19 mouse cellular contexts compared by ENCODE assay signal in genomic region chr17:3641456-3641855, GRCm38 (mm10). TPM values are rescaled to one million over a fixed set of nuclear protein-coding genes. Genes with fewer than 3 reads are reported as not detected.
DNase-seq lines count a peak whose midpoint lies in the region; ATAC-seq and TF ChIP-seq lines count a peak whose summit lies in the region.
"Had no signal": no experiment of that assay in that cellular context is flagged by ENCODE, and none has a peak within 500 bp of the region (broad histone marks: within the 10 kb centered on the region; RNA-seq: fewer than 3 reads in every experiment).

No protein-coding gene starts in this region.

- DNase-seq in lung, adult 2 months = no peak
- DNase-seq in Muller cell, postnatal 12 days (ENCODE audit: inconsistent ontology term) = peak; percentile 35
- DNase-seq in brain, adult 2 months (ENCODE audit: low read depth, low spot score) = peak; percentile 33
- DNase-seq in liver, embryonic 11.5 days (ENCODE audit: low spot score) = no peak
- DNase-seq: cerebellum, adult 11-12 months; cerebellum, postnatal 36 days; gastrocnemius, postnatal 25 days; heart, postnatal 4 days; kidney, adult 8-10 months; kidney, postnatal 4 days; thymus, adult 2 months had no signal

- 15% methylated on average over 5 of the region's 5 CpGs for WGBS in forebrain, embryonic 15.5 days
- 12% methylated on average over 5 of the region's 5 CpGs for WGBS in forebrain, embryonic 16.5 days
- WGBS in lung, embryonic 16.5 days = 27% methylated on average over 5 of the region's 5 CpGs
- 45% methylated on average over 5 of the region's 5 CpGs for WGBS in lung, adult 2 months
- 75% methylated on average over 5 of the region's 5 CpGs for WGBS in liver, embryonic 11.5 days

- no peak overlapping the region for H3K9ac ChIP-seq in forebrain, embryonic 15.5 days (replicated peaks)
- H3K9ac ChIP-seq in forebrain, embryonic 16.5 days (replicated peaks; ENCODE audit: low read depth, low read length) = no peak overlapping the region
- H3K9ac ChIP-seq in lung, embryonic 16.5 days (ENCODE audit: low read length) = no peak overlapping the region
- no peak overlapping the region for H3K9ac ChIP-seq in liver, embryonic 11.5 days (ENCODE audit: low read depth, low read length)
- H3K9ac ChIP-seq: heart, embryonic 12.5 days; liver, embryonic 15.5 days had no signal

- no peak for ATAC-seq in forebrain, embryonic 15.5 days (replicated peaks)
- ATAC-seq in forebrain, embryonic 16.5 days = no peak
- ATAC-seq in lung, embryonic 16.5 days (ENCODE audit: low read depth) = no peak
- ATAC-seq in liver, embryonic 11.5 days (replicated peaks; ENCODE audit: low FRiP score) = no peak
- ATAC-seq: CD4-positive, CD25-positive, alpha-beta regulatory T cell, adult 4 months had no signal

- H3K4me3 ChIP-seq in forebrain, embryonic 15.5 days = no peak overlapping the region
- no peak overlapping the region for H3K4me3 ChIP-seq in forebrain, embryonic 16.5 days (replicated peaks; ENCODE audit: low read length)
- no peak overlapping the region for H3K4me3 ChIP-seq in lung, embryonic 16.5 days (ENCODE audit: low read length)
- H3K4me3 ChIP-seq in lung, adult 2 months (replicated peaks; ENCODE audit: extremely low read depth, low read depth, low read length) = no peak overlapping the region
- H3K4me3 ChIP-seq in liver, embryonic 11.5 days (ENCODE audit: low read depth, low read length) = no peak overlapping the region
- H3K4me3 ChIP-seq: heart, embryonic 12.5 days; liver, embryonic 15.5 days had no signal

- peaks cover 11% of the 10 kb centered on the region for H3K4me1 ChIP-seq in forebrain, embryonic 15.5 days
- peaks cover 8% of the 10 kb centered on the region for H3K4me1 ChIP-seq in forebrain, embryonic 16.5 days (replicated peaks; ENCODE audit: control insufficient read depth, insufficient read depth, low read length)
- peaks cover 12% of the 10 kb centered on the region for H3K4me1 ChIP-seq in lung, embryonic 16.5 days (replicated peaks; ENCODE audit: control insufficient read depth, insufficient read depth, low read length)
- peaks cover 2% of the 10 kb centered on the region for H3K4me1 ChIP-seq in lung, adult 2 months (ENCODE audit: control insufficient read depth, insufficient read depth, low read length)
- no peaks in the 10 kb centered on the region for H3K4me1 ChIP-seq in liver, embryonic 11.5 days (replicated peaks; ENCODE audit: control insufficient read depth, insufficient read depth, low read length)
- H3K4me1 ChIP-seq: heart, embryonic 12.5 days; liver, embryonic 15.5 days had no signal

- TF ChIP-seq CTCF in lung, adult 2 months (IDR thresholded peaks at IDR 0.05; ENCODE audit: insufficient read depth, low read length) = no peak

- no peak overlapping the region for H3K4me2 ChIP-seq in forebrain, embryonic 15.5 days (replicated peaks)
- no peak overlapping the region for H3K4me2 ChIP-seq in forebrain, embryonic 16.5 days (ENCODE audit: low read length)
- no peak overlapping the region for H3K4me2 ChIP-seq in lung, embryonic 16.5 days (ENCODE audit: low read depth, low read length)
- H3K4me2 ChIP-seq in liver, embryonic 11.5 days = no peak overlapping the region
- H3K4me2 ChIP-seq: heart, embryonic 12.5 days; liver, embryonic 15.5 days had no signal

- H3K9me3 ChIP-seq in forebrain, embryonic 15.5 days = no peaks in the 10 kb centered on the region
- no peaks in the 10 kb centered on the region for H3K9me3 ChIP-seq in forebrain, embryonic 16.5 days (ENCODE audit: control insufficient read depth, low read length)
- H3K9me3 ChIP-seq in lung, embryonic 16.5 days (ENCODE audit: control insufficient read depth, low read length) = no peaks in the 10 kb centered on the region
- H3K9me3 ChIP-seq in liver, embryonic 11.5 days (ENCODE audit: control insufficient read depth, low read length) = no peaks in the 10 kb centered on the region
- H3K9me3 ChIP-seq: liver, embryonic 15.5 days had no signal

- no peaks in the 10 kb centered on the region for H3K27me3 ChIP-seq in forebrain, embryonic 15.5 days
- H3K27me3 ChIP-seq in forebrain, embryonic 16.5 days (replicated peaks; ENCODE audit: control insufficient read depth, insufficient read depth, low read length) = no peaks in the 10 kb centered on the region; the same call in 1 of the 2 replicates
- no peaks in the 10 kb centered on the region for H3K27me3 ChIP-seq in lung, embryonic 16.5 days (ENCODE audit: control insufficient read depth, insufficient read depth, low read depth, low read length)
- H3K27me3 ChIP-seq in liver, embryonic 11.5 days (replicated peaks; ENCODE audit: control insufficient read depth, insufficient read depth, low read length) = no peaks in the 10 kb centered on the region
- H3K27me3 ChIP-seq: heart, embryonic 12.5 days; liver, embryonic 15.5 days had no signal

- H3K36me3 ChIP-seq in forebrain, embryonic 15.5 days = no peaks in the 10 kb centered on the region
- H3K36me3 ChIP-seq in forebrain, embryonic 16.5 days (ENCODE audit: control insufficient read depth, insufficient read depth) = no peaks in the 10 kb centered on the region
- H3K36me3 ChIP-seq in lung, embryonic 16.5 days (ENCODE audit: control insufficient read depth, insufficient read depth, low read length) = no peaks in the 10 kb centered on the region
- no peaks in the 10 kb centered on the region for H3K36me3 ChIP-seq in liver, embryonic 11.5 days (ENCODE audit: control insufficient read depth, insufficient read depth, low read length)
- H3K36me3 ChIP-seq: heart, embryonic 12.5 days; liver, embryonic 15.5 days had no signal

- peak overlapping the region; percentile 12; the same call in 1 of the 2 replicates for H3K27ac ChIP-seq in forebrain, embryonic 15.5 days (replicated peaks)
- H3K27ac ChIP-seq in forebrain, embryonic 16.5 days (ENCODE audit: low read length) = no peak overlapping the region
- H3K27ac ChIP-seq in lung, embryonic 16.5 days (ENCODE audit: low read length) = peak overlapping the region; percentile 33
- no peak overlapping the region for H3K27ac ChIP-seq in liver, embryonic 11.5 days (ENCODE audit: low read depth, low read length)
- H3K27ac ChIP-seq: liver, embryonic 15.5 days had no signal

- no peak for TF ChIP-seq POLR2A in lung, adult 2 months (IDR thresholded peaks at IDR 0.05; ENCODE audit: borderline replicate concordance, extremely low read depth, low read depth, low read length)

RNA-seq across cellular contexts. Expression of gene Nox3, which starts 54.6 kb away (rescaled TPM):
- polyA plus RNA-seq in forebrain, embryonic 15.5 days (2015; fragmentation: Nextera tagmentation; extraction: Ambion mirVana) = not detected in 2 replicates
- polyA plus RNA-seq in forebrain, embryonic 16.5 days (2015; fragmentation: Nextera tagmentation; extraction: Ambion mirVana) = not detected in 2 replicates
- not detected in 2 replicates for polyA plus RNA-seq in lung, embryonic 16.5 days (2015; fragmentation: Nextera tagmentation; extraction: Ambion mirVana)
- polyA plus RNA-seq in lung, adult 2 months (2012; rRNA removed) = not detected in 2 replicates
- not detected in 2 replicates for polyA plus RNA-seq in liver, embryonic 11.5 days (2014; fragmentation: Nextera tagmentation; extraction: Ambion mirVana)
- polyA plus RNA-seq: CD4-positive, CD25-positive, alpha-beta regulatory T cell, adult 4 months; heart, embryonic 12.5 days; limb, embryonic 11.5 days; liver, embryonic 15.5 days; neural tube, embryonic 11.5 days; thymus, adult 2 months had no signal

Comparison
In these comparisons a context has a peak if more than half of its experiments do, and no peak if none do; other contexts are left out.
1. H3K27ac ChIP-seq: peak in forebrain, embryonic 15.5 days (single experiment) and lung, embryonic 16.5 days (single experiment); none in forebrain, embryonic 16.5 days (single experiment) and liver, embryonic 11.5 days (single experiment).
2. DNase-seq: peak in Muller cell, postnatal 12 days (single experiment) and brain, adult 2 months (single experiment); none in lung, adult 2 months (single experiment) and liver, embryonic 11.5 days (single experiment).